Mouse (Mus musculus): ENCODE results near the gene Rrnad1. TPM values are rescaled to one million over a fixed set of nuclear protein-coding genes. Genes with fewer than 3 reads are reported as not detected.

Gene Rrnad1
- 10 to 100 TPM; 27.7 to 30.8 TPM for polyA plus RNA-seq (2017; shearing (Covaris generic))

DNA sequence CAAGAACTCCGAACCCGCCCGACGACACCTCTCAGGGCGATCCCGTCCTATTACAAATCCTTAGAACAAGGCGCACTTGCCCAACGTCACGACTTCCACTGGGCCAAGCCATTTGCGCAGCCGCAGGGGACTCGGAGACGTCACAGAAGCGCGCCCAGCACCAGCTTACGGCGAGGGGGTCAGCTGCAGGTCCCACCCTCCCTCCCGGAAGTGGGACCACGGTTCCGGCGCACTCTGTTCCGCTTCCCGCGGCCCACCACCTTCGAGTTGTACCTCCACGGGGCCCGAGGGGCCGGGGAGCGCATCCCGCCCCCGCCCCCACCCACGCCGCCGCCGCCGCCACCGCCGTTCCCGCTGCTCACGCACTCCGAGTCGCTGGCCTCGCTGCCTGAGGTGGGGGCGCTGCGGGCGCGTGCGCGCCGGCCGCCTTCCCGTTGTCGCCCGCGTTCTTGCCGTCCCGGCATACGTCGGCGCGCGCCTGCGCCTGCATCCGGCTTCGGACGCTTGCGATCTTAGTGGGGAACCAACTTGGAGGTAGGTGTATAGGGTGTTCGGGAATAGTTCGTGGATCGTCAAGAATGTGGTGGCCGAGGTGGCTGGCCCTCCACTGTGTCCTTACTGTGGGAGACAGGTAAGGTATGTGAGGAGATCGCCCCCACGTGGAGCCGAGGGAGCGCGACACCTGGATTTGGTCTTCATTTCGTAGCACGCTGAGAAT is at the start of gene Rrnad1, which contains the start of gene Isg20l2:
Gene Rrnad1 (minus strand): TSS at position 640 of the 718 bp plus-strand sequence.
Gene Isg20l2 (plus strand): TSS at position 237 of the 718 bp plus-strand sequence.

DNA sequence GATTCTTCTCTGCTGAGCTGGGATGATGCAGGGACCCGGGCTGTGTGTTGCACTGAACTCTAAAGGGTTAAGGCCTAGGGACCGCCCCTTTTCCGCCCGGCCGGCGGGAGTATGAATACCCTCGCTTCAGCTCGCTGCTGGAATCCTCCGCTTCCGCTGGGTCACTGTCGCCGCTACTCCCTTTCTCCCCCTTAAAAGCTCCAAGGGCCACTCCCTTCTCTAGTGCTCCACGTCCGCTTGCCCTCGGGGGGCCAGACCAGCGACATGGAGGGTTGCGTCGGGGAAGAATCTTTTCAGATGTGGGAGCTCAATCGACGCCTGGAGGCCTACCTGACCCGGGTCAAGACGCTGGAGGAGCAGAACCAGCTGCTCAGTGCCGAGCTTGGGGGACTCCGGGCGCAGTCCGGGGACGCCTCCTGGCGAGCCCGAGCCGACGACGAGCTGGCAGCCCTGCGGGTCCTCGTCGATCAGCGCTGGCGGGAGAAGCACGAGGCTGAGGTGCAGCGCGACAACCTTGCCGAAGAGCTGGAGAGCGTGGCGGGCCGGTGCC is 40.5 kb upstream of the Rrnad1 start, which contains the start of gene Nes:
Gene Nes (plus strand): TSS at position 140 of the 550 bp plus-strand sequence.

DNA sequence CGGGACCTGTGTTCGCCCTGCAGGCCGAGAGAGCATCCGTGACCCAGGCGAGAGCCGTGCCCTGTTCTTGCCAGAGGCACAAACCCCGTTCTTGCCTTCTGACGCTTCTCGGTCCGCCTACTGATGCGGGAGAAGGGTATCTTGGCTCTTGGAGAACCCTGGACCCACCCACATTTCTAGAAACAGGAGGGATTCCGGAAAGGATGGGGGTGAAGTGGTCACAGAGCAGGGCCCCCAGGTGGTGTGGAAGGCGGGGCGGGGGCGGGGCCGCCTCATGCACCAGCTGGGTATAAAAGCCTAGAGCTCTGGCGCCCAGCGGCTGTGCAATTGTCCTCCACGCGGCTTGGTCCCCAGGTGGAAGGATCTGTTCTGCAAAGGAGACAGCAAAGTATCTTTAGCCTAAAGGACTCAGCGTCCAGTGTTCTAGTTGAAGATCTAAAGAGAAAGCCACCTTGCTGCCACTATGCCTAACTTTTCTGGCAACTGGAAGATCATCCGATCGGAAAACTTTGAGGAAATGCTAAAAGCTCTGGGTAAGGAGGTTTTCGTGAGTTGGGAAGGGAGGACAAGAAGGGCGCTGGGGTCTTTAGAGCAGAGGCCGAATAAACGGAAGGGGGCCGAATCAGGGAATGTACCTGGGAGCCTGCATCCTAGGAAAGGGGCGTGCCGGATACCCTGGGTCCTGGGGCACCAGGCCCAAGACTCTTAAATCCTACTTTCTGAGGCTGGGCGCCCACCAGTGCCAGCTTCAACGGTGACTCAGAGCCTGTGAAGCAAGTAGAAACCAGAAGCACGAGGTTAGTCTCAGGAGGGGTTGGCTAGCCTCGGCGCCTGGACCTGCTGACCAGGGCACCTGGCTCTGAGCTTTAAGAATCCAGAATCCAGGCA is 18.1 kb upstream of the Rrnad1 start, which contains the start of gene Crabp2:
Gene Crabp2 (plus strand): TSS at position 289 of the 888 bp plus-strand sequence.

DNA sequence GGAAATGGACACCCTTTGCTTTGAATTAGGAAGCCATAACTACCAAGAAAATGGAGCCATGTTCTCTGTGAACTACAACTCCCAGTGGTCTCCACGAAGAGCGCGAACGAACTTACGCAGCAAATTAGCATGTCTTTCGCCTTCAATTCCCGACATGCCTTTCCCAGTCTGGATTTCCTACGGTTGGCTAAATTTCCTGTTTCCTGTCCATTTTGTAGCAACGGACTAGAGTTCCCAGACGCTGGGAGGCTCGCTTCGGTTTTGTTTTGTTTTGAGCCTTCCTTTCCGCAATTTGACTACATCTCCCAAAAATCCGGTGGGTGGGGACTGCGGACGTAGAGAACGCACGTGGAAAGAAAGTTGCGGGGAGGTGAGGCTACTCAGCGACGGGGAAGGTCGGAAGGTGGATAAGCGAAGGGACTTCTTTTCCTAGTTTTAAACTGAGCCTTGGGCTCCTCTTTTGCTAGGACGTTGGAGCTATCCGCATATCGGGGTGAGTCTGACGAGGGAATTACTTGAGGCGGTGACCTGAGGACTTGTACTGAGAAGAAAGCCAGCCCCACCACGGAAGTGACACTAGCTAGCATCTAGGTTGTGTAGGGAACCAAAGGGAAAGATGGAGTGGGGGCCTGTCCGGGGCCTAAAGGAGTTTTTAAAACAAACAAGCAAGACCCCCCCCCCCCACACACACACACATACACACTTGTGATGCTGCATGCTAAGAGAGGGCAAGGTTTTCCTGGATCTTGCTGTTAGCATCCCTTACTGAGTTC is 11.0 kb downstream of the Rrnad1 start, which contains the start of gene Mrpl24:
Gene Mrpl24 (plus strand): TSS at position 171 of the 773 bp plus-strand sequence.

DNA sequence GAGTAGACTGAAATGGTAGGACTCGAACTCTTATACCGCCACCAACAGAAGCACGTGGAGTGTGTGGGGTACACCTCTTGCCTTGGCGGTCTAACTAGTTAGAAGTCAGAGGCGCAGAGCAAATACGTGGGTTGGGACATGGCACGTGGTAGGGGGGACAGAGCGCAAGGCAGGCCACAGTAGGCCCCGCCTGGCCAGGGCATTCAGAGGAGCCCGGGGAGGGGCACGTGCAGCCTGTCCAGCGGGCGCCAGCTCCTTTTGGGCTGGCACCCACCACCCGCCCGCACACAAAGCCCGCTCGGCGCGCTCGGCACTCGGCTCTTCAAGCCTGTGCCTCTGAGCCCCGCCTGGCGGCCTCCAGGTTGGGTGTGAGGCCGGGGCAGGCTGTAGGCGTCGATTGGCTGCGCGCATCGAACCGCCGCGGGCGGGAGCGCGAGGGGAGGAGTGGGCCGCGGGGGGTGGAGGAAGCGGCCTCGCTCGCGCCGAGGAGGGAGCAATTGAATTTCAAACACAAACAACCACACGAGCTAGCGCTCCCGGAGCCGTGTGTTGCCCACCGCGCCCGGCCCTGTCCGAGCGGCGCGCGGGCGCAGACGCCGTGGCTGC is 24.5 kb downstream of the Rrnad1 start, which contains the start of gene Hdgf:
Gene Hdgf (plus strand): TSS at position 442 of the 606 bp plus-strand sequence.

DNA sequence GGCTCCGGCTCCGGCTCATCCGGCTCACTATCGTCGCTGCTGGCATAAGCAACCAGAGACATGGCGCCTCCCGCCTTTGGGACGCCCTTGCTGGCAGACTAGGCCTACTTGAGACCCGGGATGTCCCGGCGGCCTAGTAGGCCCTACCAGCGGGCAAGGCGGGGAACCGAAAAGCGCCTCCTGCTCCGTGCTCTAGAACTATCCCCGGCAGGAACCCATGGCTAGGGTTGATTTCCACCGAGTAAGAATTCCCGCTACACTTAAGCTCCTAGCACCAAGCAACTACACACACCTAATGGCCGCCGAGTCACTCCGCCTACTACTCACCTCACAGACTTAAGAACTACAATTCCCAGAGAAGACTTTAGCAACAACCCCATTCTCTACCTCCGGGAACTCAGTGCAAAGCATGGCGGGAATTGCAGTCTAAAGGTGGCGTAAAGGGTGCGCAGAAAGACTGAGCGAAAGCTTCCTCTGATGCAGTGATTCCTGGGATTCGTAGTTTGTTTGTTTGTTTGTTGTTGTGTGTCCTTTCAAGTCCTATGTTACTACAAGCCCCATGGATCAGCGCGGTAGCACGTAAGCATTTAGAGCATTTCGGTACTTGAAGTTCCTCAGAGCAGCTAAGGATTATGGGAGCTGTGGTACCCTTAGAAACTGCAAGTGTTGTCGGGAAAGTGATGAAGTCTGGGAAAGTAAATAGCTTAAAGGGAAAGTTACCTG is 45.1 kb downstream of the Rrnad1 start, which contains the start of gene Prcc:
Gene Prcc (minus strand): TSS at position 328 of the 723 bp plus-strand sequence.

Other genes starting within 250 kb of the Rrnad1 start
- under 1 TPM; 0.13 to 0.51 TPM for gene Lrrc71, start 182.1 kb downstream of the Rrnad1 start, polyA plus RNA-seq (2017; shearing (Covaris generic))
- 1 to 10 TPM in 1 of 2 experiments, under 1 TPM in 1; 0.24 to 2.0 TPM for gene Ntrk1, start 135.6 kb downstream of the Rrnad1 start, polyA plus RNA-seq (2017; shearing (Covaris generic))
- gene Insrr, start 133.8 kb downstream of the Rrnad1 start, polyA plus RNA-seq (2017; shearing (Covaris generic)): 1 to 10 TPM in 1 of 2 experiments, under 1 TPM in 1; 0.06 to 1.3 TPM
- 100 to 1,000 TPM in 1 of 2 experiments, 10 to 100 TPM in 1; 51.9 to 127 TPM for gene Pear1, start 106.4 kb downstream of the Rrnad1 start, polyA plus RNA-seq (2017; shearing (Covaris generic))
- gene Sh2d2a, start 84.0 kb downstream of the Rrnad1 start, polyA plus RNA-seq (2017; shearing (Covaris generic)): 100 to 1,000 TPM; 207 to 242 TPM
- 10 to 100 TPM; 13.9 to 19.8 TPM for gene Prcc, start 45.1 kb downstream of the Rrnad1 start, polyA plus RNA-seq (2017; shearing (Covaris generic))
- 100 to 1,000 TPM; 130 to 152 TPM for gene Hdgf, start 24.4 kb downstream of the Rrnad1 start, polyA plus RNA-seq (2017; shearing (Covaris generic))
- 100 to 1,000 TPM; 129 to 143 TPM for gene Mrpl24, start 11.2 kb downstream of the Rrnad1 start, polyA plus RNA-seq (2017; shearing (Covaris generic))
- gene Isg20l2, start 403 bp downstream of the Rrnad1 start, polyA plus RNA-seq (2017; shearing (Covaris generic)): 10 to 100 TPM; 32.3 to 33.0 TPM
- 1 to 10 TPM in 1 of 2 experiments, not detected in 1; 1.1 TPM for gene Crabp2, start 17.9 kb upstream of the Rrnad1 start, polyA plus RNA-seq (2017; shearing (Covaris generic))
- 1 to 10 TPM in 1 of 2 experiments, under 1 TPM in 1; 0.58 to 4.1 TPM for gene Nes, start 40.4 kb upstream of the Rrnad1 start, polyA plus RNA-seq (2017; shearing (Covaris generic))
- gene Bcan, start 69.5 kb upstream of the Rrnad1 start, polyA plus RNA-seq (2017; shearing (Covaris generic)): not detected
- under 1 TPM in 1 of 2 experiments, not detected in 1; 0.12 TPM for gene Hapln2, start 96.9 kb upstream of the Rrnad1 start, polyA plus RNA-seq (2017; shearing (Covaris generic))
- 10 to 100 TPM; 27.3 to 49.8 TPM for gene Gpatch4, start 112.4 kb upstream of the Rrnad1 start, polyA plus RNA-seq (2017; shearing (Covaris generic))
- 10 to 100 TPM; 80.8 to 88.9 TPM for gene Naxe, start 127.8 kb upstream of the Rrnad1 start, polyA plus RNA-seq (2017; shearing (Covaris generic))
- gene Ttc24, start 147.6 kb upstream of the Rrnad1 start, polyA plus RNA-seq (2017; shearing (Covaris generic)): 1 to 10 TPM in 1 of 2 experiments, not detected in 1; 1.5 TPM
- 1 to 10 TPM in 1 of 2 experiments, under 1 TPM in 1; 0.69 to 3.5 TPM for gene Iqgap3, start 151.3 kb upstream of the Rrnad1 start, polyA plus RNA-seq (2017; shearing (Covaris generic))
- gene Mef2d, start 211.7 kb upstream of the Rrnad1 start, polyA plus RNA-seq (2017; shearing (Covaris generic)): 10 to 100 TPM; 95.1 to 98.4 TPM